Mouse (Mus musculus) heart, embryonic 14.5 days (tissue): Measurements from ENCODE around the gene Fntb. TPM values are rescaled to one million over a fixed set of nuclear protein-coding genes. Genes with fewer than 3 reads are reported as not detected.

Experiments
- ATAC-seq: fragments of 200-750 bp; cut with Nextera tagmentation; 2 replicates; pipeline ENCODE4 v1.8.0; 2017; ENCODE audit warnings: low read depth, moderate TSS enrichment; ENCODE audit not compliant: insufficient number of reproducible peaks, insufficient read depth, low FRiP score
- H3K27ac ChIP-seq, 2 experiments: fragments of 200-500 bp in 1 of 2; fragments of 300-500 bp in 1 of 2; sonication (generic) in 1 of 2; replicated peaks in 1 of 2; 2 replicates each; pipeline ENCODE4 v1.5.1; 2012 to 2014; ENCODE audit warnings: low read depth in 2 of 2, low read length in 2 of 2, control low read depth in 1 of 2, mild to moderate bottlenecking in 1 of 2, mixed read lengths in 1 of 2; ENCODE audit not compliant: control insufficient read depth in 1 of 2, insufficient read depth in 1 of 2
- H3K27me3 ChIP-seq: fragments of 300-500 bp; sonication (generic); 2 replicates; pipeline ENCODE4 v1.6.1; 2014; ENCODE audit warnings: mild to moderate bottlenecking, low read length, control low read depth; ENCODE audit not compliant: control insufficient read depth, insufficient read depth
- H3K36me3 ChIP-seq: fragments of 300-500 bp; sonication (generic); 2 replicates; pipeline ENCODE4 v1.6.1; 2014; ENCODE audit warnings: mild to moderate bottlenecking, control low read depth, low read length, mixed read lengths; ENCODE audit not compliant: control insufficient read depth, insufficient read depth
- H3K4me1 ChIP-seq, 2 experiments: fragments of 200-500 bp in 1 of 2; fragments of 300-500 bp in 1 of 2; sonication (generic) in 1 of 2; 2 replicates each; pipeline ENCODE4 v1.6.1; 2012 to 2014; ENCODE audit warnings: low read length in 2 of 2, control low read depth in 1 of 2, mixed read lengths in 1 of 2; ENCODE audit not compliant: control insufficient read depth in 2 of 2, insufficient read depth in 2 of 2
- H3K4me2 ChIP-seq: fragments of 300-500 bp; sonication (generic); 2 replicates; pipeline ENCODE4 v1.6.1; 2014; ENCODE audit warnings: mild to moderate bottlenecking, low read length
- H3K4me3 ChIP-seq, 2 experiments: fragments of 200-500 bp in 1 of 2; fragments of 300-500 bp in 1 of 2; sonication (generic) in 1 of 2; 2 replicates each; pipeline ENCODE4 v1.5.1; 2012 to 2014; ENCODE audit warnings: low read length in 2 of 2, mild to moderate bottlenecking in 2 of 2, control low read depth in 1 of 2, low read depth in 1 of 2, moderate library complexity in 1 of 2; ENCODE audit not compliant: control insufficient read depth in 1 of 2, insufficient read depth in 1 of 2
- H3K9ac ChIP-seq: fragments of 300-500 bp; sonication (generic); 2 replicates; pipeline ENCODE4 v1.6.1; 2014; ENCODE audit warnings: mild to moderate bottlenecking, low read length
- H3K9me3 ChIP-seq: fragments of 300-500 bp; sonication (generic); 2 replicates; pipeline ENCODE4 v1.6.1; 2016; ENCODE audit warnings: low read length, control low read depth; ENCODE audit not compliant: control insufficient read depth
- WGBS: fragments of 180-500 bp; shearing (Covaris S2); extraction: QIAGEN DNeasy Blood & Tissue Kit; methylation state at CpG from one replicate; pipeline ENCODE4 v1.1.7; 2014; 5-methylcytosine and 5-hydroxymethylcytosine counted together
- polyA plus RNA-seq: library from polyadenylated mRNA; unstranded; fragments of >200 nt; fragmentation: Nextera tagmentation; extraction: Ambion mirVana; gene quantifications from 2 replicates; pipeline ENCODE4 v1.2.1, GENCODE M21; 2014

The Fntb gene
- polyA plus RNA-seq, 1 experiment from 2014 or later = 24.5 TPM

GRCm38 (mm10) chr12:76820615-76821014 is 55.2 kb downstream of the Fntb start:
- Histone ChIP-seq H3K4me3 (no peak overlapping the region), H3K9me3 (no peaks in the 10 kb centered on the region), H3K36me3 (no peaks in the 10 kb centered on the region), H3K4me1 (peaks cover 5 to 6% of the 10 kb centered on the region in 2 experiments; a peak in 2 of 4 replicates), H3K27ac (no peak overlapping the region), H3K27me3 (peaks cover 45% of the 10 kb centered on the region), H3K9ac (no peak overlapping the region), H3K4me2 (no peak overlapping the region)
- 49% methylated on average over 4 of the region's 4 CpGs for WGBS
- ATAC-seq = no peak

GRCm38 (mm10) chr12:76822002-76822650 is 56.7 kb downstream of the Fntb start:
- Histone ChIP-seq H3K4me2 (peak overlapping the region; percentile 99), H3K36me3 (no peaks in the 10 kb centered on the region), H3K9me3 (no peaks in the 10 kb centered on the region), H3K4me1 (peaks cover 5 to 6% of the 10 kb centered on the region in 2 experiments; a peak in 2 of 4 replicates), H3K27me3 (peaks cover 48% of the 10 kb centered on the region), H3K4me3 (peak overlapping the region; percentile 73 to 76), H3K9ac (peak overlapping the region; percentile 81), H3K27ac (no peak overlapping the region)
- ATAC-seq = peak; percentile 29; the same call in 1 of the 2 replicates
- under 1% methylated on average over 61 of the region's 66 CpGs for WGBS

GRCm38 (mm10) chr12:76822651-76823041 is 57.3 kb downstream of the Fntb start, which contains the start of gene Rab15:
Gene Rab15, minus strand, starts transcription at chr12:76822908.
- no peak for ATAC-seq

GRCm38 (mm10) chr12:76825283-76825682 is 59.9 kb downstream of the Fntb start:
- Histone ChIP-seq H3K27ac (no peak overlapping the region), H3K36me3 (no peaks in the 10 kb centered on the region), H3K4me1 (peaks cover 5 to 6% of the 10 kb centered on the region in 2 experiments; a peak in 2 of 4 replicates), H3K9me3 (no peaks in the 10 kb centered on the region), H3K4me3 (no peak overlapping the region), H3K4me2 (no peak overlapping the region), H3K27me3 (peaks cover 46% of the 10 kb centered on the region), H3K9ac (no peak overlapping the region)
- WGBS = 58% methylated on average over 4 of the region's 4 CpGs
- ATAC-seq = no peak

More at GRCm38 (mm10) chr12:76822651-76823041, 57.3 kb downstream of the Fntb start, which contains the start of gene Rab15:
- no peaks in the 10 kb centered on the region for H3K36me3 ChIP-seq
- WGBS = 2% methylated on average over 17 of the region's 17 CpGs
- H3K4me1 ChIP-seq = peaks cover 5 to 6% of the 10 kb centered on the region in 2 experiments; a peak in 2 of 4 replicates
- peaks cover 48% of the 10 kb centered on the region for H3K27me3 ChIP-seq
- peak within 1 kb of the TSS; percentile 73 to 76 for H3K4me3 ChIP-seq
- no peaks in the 10 kb centered on the region for H3K9me3 ChIP-seq
- H3K4me2 ChIP-seq = peak within 1 kb of the TSS; percentile 99
- H3K9ac ChIP-seq = peak within 1 kb of the TSS; percentile 81
- H3K27ac ChIP-seq = no peak within 1 kb of the TSS

- Histone ChIP-seq H3K4me1 (no peaks in the 10 kb centered on the region), H3K9me3 (no peaks in the 10 kb centered on the region)
- ATAC-seq = no peak
These were observed 67.3 kb downstream of the Fntb start for GRCm38 (mm10) chr12:76832704-76833103.

GRCm38 (mm10) chr12:76837101-76837843 is 71.9 kb downstream of the Fntb start:
- peak overlapping the region; percentile 83 for H3K4me2 ChIP-seq
- no peaks in the 10 kb centered on the region for H3K27me3 ChIP-seq
- under 1% methylated on average over 43 of the region's 43 CpGs for WGBS
- peak overlapping the region; percentile 50 to 92 for H3K4me3 ChIP-seq
- peak overlapping the region; percentile 24 to 74; a peak in 3 of 4 replicates for H3K27ac ChIP-seq
- peak; percentile 98 for ATAC-seq
- no peaks in the 10 kb centered on the region for H3K36me3 ChIP-seq
- H3K4me1 ChIP-seq = peaks cover 0 to 8% of the 10 kb centered on the region in 2 experiments; a peak in 1 of 4 replicates
- peak overlapping the region; percentile 71 for H3K9ac ChIP-seq
- no peaks in the 10 kb centered on the region for H3K9me3 ChIP-seq

More at GRCm38 (mm10) chr12:76832704-76833103, 67.3 kb downstream of the Fntb start:
- Histone ChIP-seq H3K27ac (no peak overlapping the region), H3K4me3 (no peak overlapping the region), H3K36me3 (no peaks in the 10 kb centered on the region), H3K9ac (no peak overlapping the region), H3K4me2 (no peak overlapping the region), H3K27me3 (no peaks in the 10 kb centered on the region)
- WGBS = 11% methylated on average over 3 of the region's 3 CpGs

GRCm38 (mm10) chr12:76837844-76838650 is 72.7 kb downstream of the Fntb start:
- peak overlapping the region; percentile 24 to 30; a peak in 2 of 4 replicates for H3K27ac ChIP-seq
- no peaks in the 10 kb centered on the region for H3K27me3 ChIP-seq
- ATAC-seq = no peak
- H3K4me2 ChIP-seq = peak overlapping the region; percentile 83
- no peaks in the 10 kb centered on the region for H3K9me3 ChIP-seq
- H3K4me1 ChIP-seq = peaks cover 0 to 8% of the 10 kb centered on the region in 2 experiments; a peak in 1 of 4 replicates
- 11% methylated on average over 21 of the region's 21 CpGs for WGBS
- H3K4me3 ChIP-seq = peak overlapping the region; percentile 50 to 92
- no peaks in the 10 kb centered on the region for H3K36me3 ChIP-seq
- peak overlapping the region; percentile 71 for H3K9ac ChIP-seq
